Mouse (Mus musculus): ENCODE measurements around the gene Tas2r110. TPM values are rescaled to one million over a fixed set of nuclear protein-coding genes. Genes with fewer than 3 reads are reported as not detected.

Gene Tas2r110
- polyA plus RNA-seq (2012; ENCODE audit: insufficient read depth, insufficient read length, missing spikeins), result not detected in 2 replicates

DNA sequence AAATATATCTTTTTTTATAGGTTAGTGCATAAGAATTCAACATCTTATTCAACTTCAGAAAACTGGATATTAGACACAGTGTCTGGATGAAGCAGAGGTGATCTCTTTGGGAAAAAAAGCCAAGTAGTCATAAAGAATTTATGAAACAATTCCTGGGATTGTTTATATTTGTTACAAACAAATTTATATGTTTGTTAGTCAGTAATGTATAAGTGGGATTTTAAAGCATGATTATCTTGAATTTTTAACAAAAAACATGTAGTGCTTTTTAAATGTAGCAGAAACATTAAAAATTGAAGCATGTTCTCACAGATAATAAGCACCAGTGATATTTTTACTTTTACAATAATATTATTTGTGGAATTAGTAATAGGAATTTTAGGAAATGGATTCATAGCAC is at the start of gene Tas2r110:
Gene Tas2r110, plus strand, starts transcription at position 301 of the 400 bp plus-strand sequence.
- no peaks in the 10 kb centered on the region for H3K4me1 ChIP-seq (ENCODE audit: control insufficient read depth, insufficient read depth, low read length)

DNA sequence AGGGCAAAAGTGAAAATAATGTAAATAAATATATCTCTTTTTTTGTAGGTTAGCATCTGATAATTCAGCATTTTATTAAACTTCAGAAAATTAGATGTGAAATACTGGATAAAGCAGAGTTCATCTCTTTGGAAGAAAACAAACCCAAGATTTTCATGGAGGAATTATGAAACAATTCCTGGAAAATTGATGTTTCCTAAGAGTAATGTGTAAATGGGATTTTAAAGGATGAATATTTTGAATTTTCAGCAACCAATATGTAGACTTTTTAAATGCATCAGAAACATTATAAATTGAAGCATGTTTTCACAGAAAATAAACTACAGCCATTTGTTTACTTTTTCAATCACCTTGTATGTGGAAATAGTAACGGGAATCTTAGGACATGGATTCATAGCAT is 21.0 kb upstream of the Tas2r110 start, which contains the start of gene Tas2r123:
Gene Tas2r123, plus strand, starts transcription at position 301 of the 400 bp plus-strand sequence.
- TF ChIP-seq POLR2A (IDR thresholded peaks at IDR 0.05; ENCODE audit: borderline replicate concordance, low read depth, low read length) (no peak), CTCF (IDR thresholded peaks at IDR 0.05; ENCODE audit: low read depth, low read length) (no peak)
- H3K4me1 ChIP-seq (ENCODE audit: control insufficient read depth, insufficient read depth, low read length), result no peaks in the 10 kb centered on the region
- no peak within 1 kb of the TSS for H3K27ac ChIP-seq (ENCODE audit: insufficient read depth, low read depth, low read length)
- no peak within 1 kb of the TSS for H3K4me3 ChIP-seq (ENCODE audit: insufficient read depth, low read length)

More for the DNA sequence above, at the start of gene Tas2r110:
- no peak within 1 kb of the TSS for H3K27ac ChIP-seq (ENCODE audit: insufficient read depth, low read depth, low read length)
- no peak within 1 kb of the TSS for H3K4me3 ChIP-seq (ENCODE audit: insufficient read depth, low read length)
- TF ChIP-seq CTCF (IDR thresholded peaks at IDR 0.05; ENCODE audit: low read depth, low read length) (no peak), POLR2A (IDR thresholded peaks at IDR 0.05; ENCODE audit: borderline replicate concordance, low read depth, low read length) (no peak)

DNA sequence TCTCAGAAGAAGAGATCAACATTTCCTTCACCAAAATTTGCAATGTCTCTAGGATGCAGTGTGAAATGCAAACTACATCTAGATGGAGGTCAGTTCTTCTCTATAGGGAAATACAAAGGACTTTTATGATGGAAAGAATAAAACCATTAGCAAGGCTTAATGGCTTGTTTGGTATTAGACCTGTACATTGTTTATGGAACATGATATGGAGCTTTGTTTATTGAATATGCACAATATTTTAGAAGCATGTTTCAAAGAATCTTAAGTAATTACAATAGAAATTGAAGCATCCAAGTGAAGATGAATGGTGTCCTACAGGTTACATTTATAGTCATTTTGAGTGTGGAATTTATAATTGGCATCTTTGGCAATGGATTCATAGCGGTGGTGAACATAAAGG is 12.7 kb upstream of the Tas2r110 start, which contains the start of gene Tas2r116:
Gene Tas2r116, plus strand, starts transcription at position 301 of the 400 bp plus-strand sequence.
- Histone ChIP-seq H3K27ac (ENCODE audit: insufficient read depth, low read depth, low read length) (no peak within 1 kb of the TSS), H3K4me1 (ENCODE audit: control insufficient read depth, insufficient read depth, low read length) (no peaks in the 10 kb centered on the region), H3K4me3 (ENCODE audit: insufficient read depth, low read length) (no peak within 1 kb of the TSS)
- no peak for TF ChIP-seq POLR2A (IDR thresholded peaks at IDR 0.05; ENCODE audit: borderline replicate concordance, low read depth, low read length)
- no peak for TF ChIP-seq CTCF (IDR thresholded peaks at IDR 0.05; ENCODE audit: low read depth, low read length)

DNA sequence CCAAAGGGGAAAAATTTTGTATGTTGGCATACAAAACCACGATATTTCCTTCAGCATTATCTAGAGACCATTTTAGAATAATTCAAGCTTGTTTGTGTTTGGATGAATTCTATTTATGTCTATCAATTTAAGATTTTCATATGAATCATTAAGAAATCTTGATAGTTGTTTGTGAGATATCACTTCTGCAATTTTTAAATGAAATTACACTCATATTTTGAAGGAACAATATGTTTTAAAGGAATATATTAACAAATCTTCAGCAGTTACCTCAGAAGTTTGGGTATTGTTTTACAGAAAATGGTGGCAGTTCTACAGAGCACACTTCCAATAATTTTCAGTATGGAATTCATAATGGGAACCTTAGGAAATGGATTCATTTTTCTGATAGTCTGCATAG is 24.9 kb downstream of the Tas2r110 start, which contains the start of gene Tas2r113:
Gene Tas2r113, plus strand, starts transcription at position 301 of the 400 bp plus-strand sequence.
- H3K4me3 ChIP-seq (ENCODE audit: insufficient read depth, low read length), result no peak within 1 kb of the TSS
- no peak for TF ChIP-seq CTCF (IDR thresholded peaks at IDR 0.05; ENCODE audit: low read depth, low read length)
- TF ChIP-seq POLR2A (IDR thresholded peaks at IDR 0.05; ENCODE audit: borderline replicate concordance, low read depth, low read length), result no peak
- no peak within 1 kb of the TSS for H3K27ac ChIP-seq (ENCODE audit: insufficient read depth, low read depth, low read length)
- no peaks in the 10 kb centered on the region for H3K4me1 ChIP-seq (ENCODE audit: control insufficient read depth, insufficient read depth, low read length)

DNA sequence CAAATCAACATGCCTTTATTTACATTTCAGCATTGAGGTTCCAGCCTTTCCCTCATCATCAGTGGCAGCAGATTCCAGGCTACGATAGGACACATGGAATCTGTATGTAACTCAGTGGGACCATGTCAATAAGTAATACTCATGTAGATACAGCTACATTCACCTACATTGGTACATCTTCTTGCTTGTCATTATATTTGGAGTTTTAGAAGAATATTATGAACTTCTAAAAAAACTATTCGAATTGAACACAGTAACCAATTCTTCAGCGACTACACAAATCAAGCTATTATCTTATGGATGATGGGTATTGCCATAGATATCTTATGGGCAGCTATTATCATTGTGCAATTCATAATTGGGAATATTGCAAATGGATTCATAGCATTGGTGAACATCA is 41.5 kb downstream of the Tas2r110 start, which contains the start of gene Tas2r125:
Gene Tas2r125, plus strand, starts transcription at position 301 of the 400 bp plus-strand sequence.
- Histone ChIP-seq H3K4me1 (ENCODE audit: control insufficient read depth, insufficient read depth, low read length) (no peaks in the 10 kb centered on the region), H3K4me3 (ENCODE audit: insufficient read depth, low read length) (no peak within 1 kb of the TSS), H3K27ac (ENCODE audit: insufficient read depth, low read depth, low read length) (no peak within 1 kb of the TSS)
- TF ChIP-seq CTCF (IDR thresholded peaks at IDR 0.05; ENCODE audit: low read depth, low read length) (no peak), POLR2A (IDR thresholded peaks at IDR 0.05; ENCODE audit: borderline replicate concordance, low read depth, low read length) (no peak)

Other genes starting within 250 kb of the Tas2r110 start
- not detected in 2 replicates for gene A630073D07Rik, start 216.5 kb upstream of the Tas2r110 start, polyA plus RNA-seq (2012; ENCODE audit: insufficient read depth, insufficient read length, missing spikeins)
- not detected in 2 replicates for gene Tas2r120, start 211.1 kb upstream of the Tas2r110 start, polyA plus RNA-seq (2012; ENCODE audit: insufficient read depth, insufficient read length, missing spikeins)
- not detected in 2 replicates for gene Tas2r121, start 167.0 kb upstream of the Tas2r110 start, polyA plus RNA-seq (2012; ENCODE audit: insufficient read depth, insufficient read length, missing spikeins)
- gene Tas2r122, start 156.1 kb upstream of the Tas2r110 start, polyA plus RNA-seq (2012; ENCODE audit: insufficient read depth, insufficient read length, missing spikeins), result not detected in 2 replicates
- not detected in 2 replicates for gene Tas2r115, start 130.0 kb upstream of the Tas2r110 start, polyA plus RNA-seq (2012; ENCODE audit: insufficient read depth, insufficient read length, missing spikeins)
- not detected in 2 replicates for gene Tas2r124, start 113.3 kb upstream of the Tas2r110 start, polyA plus RNA-seq (2012; ENCODE audit: insufficient read depth, insufficient read length, missing spikeins)
- not detected in 2 replicates for gene Tas2r102, start 105.9 kb upstream of the Tas2r110 start, polyA plus RNA-seq (2012; ENCODE audit: insufficient read depth, insufficient read length, missing spikeins)
- gene Tas2r136, start 89.8 kb upstream of the Tas2r110 start, polyA plus RNA-seq (2012; ENCODE audit: insufficient read depth, insufficient read length, missing spikeins), result not detected in 2 replicates
- not detected in 2 replicates for gene Tas2r117, start 65.2 kb upstream of the Tas2r110 start, polyA plus RNA-seq (2012; ENCODE audit: insufficient read depth, insufficient read length, missing spikeins)
- not detected in 2 replicates for gene Tas2r123, start 20.9 kb upstream of the Tas2r110 start, polyA plus RNA-seq (2012; ENCODE audit: insufficient read depth, insufficient read length, missing spikeins)
- not detected in 2 replicates for gene Tas2r116, start 12.6 kb upstream of the Tas2r110 start, polyA plus RNA-seq (2012; ENCODE audit: insufficient read depth, insufficient read length, missing spikeins)
- gene Tas2r113, start 25.0 kb downstream of the Tas2r110 start, polyA plus RNA-seq (2012; ENCODE audit: insufficient read depth, insufficient read length, missing spikeins), result not detected in 2 replicates
- gene Tas2r125, start 41.6 kb downstream of the Tas2r110 start, polyA plus RNA-seq (2012; ENCODE audit: insufficient read depth, insufficient read length, missing spikeins), result not detected in 2 replicates
- gene Tas2r129, start 83.1 kb downstream of the Tas2r110 start, polyA plus RNA-seq (2012; ENCODE audit: insufficient read depth, insufficient read length, missing spikeins), result not detected in 2 replicates
- not detected in 2 replicates for gene Tas2r131, start 89.9 kb downstream of the Tas2r110 start, polyA plus RNA-seq (2012; ENCODE audit: insufficient read depth, insufficient read length, missing spikeins)
- gene Tas2r109, start 113.0 kb downstream of the Tas2r110 start, polyA plus RNA-seq (2012; ENCODE audit: insufficient read depth, insufficient read length, missing spikeins), result not detected in 2 replicates
- gene Tas2r103, start 169.1 kb downstream of the Tas2r110 start, polyA plus RNA-seq (2012; ENCODE audit: insufficient read depth, insufficient read length, missing spikeins), result not detected in 2 replicates
- gene Tas2r140, start 187.8 kb downstream of the Tas2r110 start, polyA plus RNA-seq (2012; ENCODE audit: insufficient read depth, insufficient read length, missing spikeins), result not detected in 2 replicates
- 38.8 and 45.5 TPM in 2 replicates for gene Smim10l1, start 236.9 kb downstream of the Tas2r110 start, polyA plus RNA-seq (2012; ENCODE audit: insufficient read depth, insufficient read length, missing spikeins)

Measured in bone marrow macrophage, adult 2 months (primary cell).